Mouse (Mus musculus): Measurements from ENCODE around the gene Galnt2.

GRCm38 (mm10) chr8:124267206-124267605 lies 36.0 kb downstream of the Galnt2 start:
- TF ChIP-seq CTCF (IDR thresholded peaks at IDR 0.05; ENCODE audit: low read depth) (no peak), EP300 (IDR thresholded peaks at IDR 0.05; ENCODE audit: low read depth) (peak; percentile 20; the same call in 1 of the 2 replicates)

All from liver, postnatal 0 days (tissue).